Mouse (Mus musculus): ENCODE measurements around the gene 4933417A18Rik.
"Not testable (repeated sequence)": the region's sequence is repeated elsewhere in the genome, so short reads cannot be mapped to it uniquely, and the experiment has no call there.

Gene 4933417A18Rik

GRCm38 (mm10) chr13:34924210-34924609 lies at the start of gene 4933417A18Rik, which contains the start of gene Fam217a:
4933417A18Rik (plus strand) TSS chr13:34924409.
Fam217a (minus strand) TSS chr13:34924310.
- no peak for DNase-seq (ENCODE audit: low spot score)

- not testable (repeated sequence) for DNase-seq (ENCODE audit: low spot score)
Measured at GRCm38 (mm10) chr13:34874736-34875135, 49.5 kb upstream of the 4933417A18Rik start.

GRCm38 (mm10) chr13:34875166-34875710 lies 49.0 kb upstream of the 4933417A18Rik start, which contains the start of gene Prpf4b:
Prpf4b (plus strand) TSS chr13:34875302.
- peak; percentile 71 for DNase-seq (ENCODE audit: low spot score)

GRCm38 (mm10) chr13:34875741-34876445 lies 48.3 kb upstream of the 4933417A18Rik start:
- no peak for DNase-seq (ENCODE audit: low spot score)

- no peak for DNase-seq (ENCODE audit: low spot score)
Measured at GRCm38 (mm10) chr13:34876481-34876880, 47.7 kb upstream of the 4933417A18Rik start.

- no peak for DNase-seq (ENCODE audit: low spot score)
Measured at GRCm38 (mm10) chr13:34892871-34893270, 31.3 kb upstream of the 4933417A18Rik start.

GRCm38 (mm10) chr13:34914614-34915013 lies 9.6 kb upstream of the 4933417A18Rik start:
- no peak for DNase-seq (ENCODE audit: low spot score)

- no peak for DNase-seq (ENCODE audit: low spot score)
Measured at GRCm38 (mm10) chr13:34916520-34917167, 7.6 kb upstream of the 4933417A18Rik start.

GRCm38 (mm10) chr13:34934931-34935644 lies 10.9 kb downstream of the 4933417A18Rik start:
- DNase-seq (ENCODE audit: low spot score) = no peak

- DNase-seq (ENCODE audit: low spot score) = no peak
Measured at GRCm38 (mm10) chr13:34942370-34942769, 18.2 kb downstream of the 4933417A18Rik start.

- not testable (repeated sequence) for DNase-seq (ENCODE audit: low spot score)
Measured at GRCm38 (mm10) chr13:34951437-34951836, 27.2 kb downstream of the 4933417A18Rik start.

GRCm38 (mm10) chr13:34956901-34957300 lies 32.7 kb downstream of the 4933417A18Rik start:
- DNase-seq (ENCODE audit: low spot score) = no peak

- DNase-seq (ENCODE audit: low spot score) = not testable (repeated sequence)
Measured at GRCm38 (mm10) chr13:34958158-34958557, 33.9 kb downstream of the 4933417A18Rik start.

- DNase-seq (ENCODE audit: low spot score) = no peak
Measured at GRCm38 (mm10) chr13:34960996-34961770, 37.0 kb downstream of the 4933417A18Rik start.

GRCm38 (mm10) chr13:34963511-34964397 lies 39.5 kb downstream of the 4933417A18Rik start, which contains the start of gene Eci3:
Eci3 (minus strand) TSS chr13:34963810.
- DNase-seq (ENCODE audit: low spot score) = no peak

- DNase-seq (ENCODE audit: low spot score) = no peak
Measured at GRCm38 (mm10) chr13:34964419-34964818, 40.2 kb downstream of the 4933417A18Rik start.

GRCm38 (mm10) chr13:34964866-34965265 lies 40.7 kb downstream of the 4933417A18Rik start:
- DNase-seq (ENCODE audit: low spot score) = no peak

GRCm38 (mm10) chr13:34965647-34966046 lies 41.4 kb downstream of the 4933417A18Rik start:
- DNase-seq (ENCODE audit: low spot score) = not testable (repeated sequence)

GRCm38 (mm10) chr13:34972456-34972855 lies 48.2 kb downstream of the 4933417A18Rik start:
- not testable (repeated sequence) for DNase-seq (ENCODE audit: low spot score)

GRCm38 (mm10) chr13:34973149-34973548 lies 48.9 kb downstream of the 4933417A18Rik start:
- no peak for DNase-seq (ENCODE audit: low spot score)
